Comparison of ENCODE assay signal across 21 mouse cellular contexts in genomic region chr12:107617212-107617994, GRCm38 (mm10).
DNase-seq lines count a peak whose midpoint lies in the region; ATAC-seq lines count a peak whose summit lies in the region.
"Had no signal": no experiment of that assay in that cellular context is flagged by ENCODE, and none has a peak within 500 bp of the region (broad histone marks: within the 10 kb centered on the region; RNA-seq: fewer than 3 reads in every experiment).

No protein-coding gene starts in this region.

- no peaks in the 10 kb centered on the region for H3K9me3 ChIP-seq in forebrain, embryonic 14.5 days (replicated peaks; ENCODE audit: control insufficient read depth, low read length)
- no peaks in the 10 kb centered on the region for H3K9me3 ChIP-seq in forebrain, embryonic 16.5 days (ENCODE audit: control insufficient read depth, low read length)
- H3K9me3 ChIP-seq in midbrain, embryonic 11.5 days (ENCODE audit: control insufficient read depth, low read length), result no peaks in the 10 kb centered on the region
- H3K9me3 ChIP-seq in midbrain, embryonic 16.5 days (replicated peaks; ENCODE audit: control insufficient read depth, low read length, poor library complexity, severe bottlenecking), result no peaks in the 10 kb centered on the region
- H3K9me3 ChIP-seq in midbrain, embryonic 13.5 days, result no peaks in the 10 kb centered on the region
- no peaks in the 10 kb centered on the region for H3K9me3 ChIP-seq in stomach, embryonic 15.5 days
- H3K9me3 ChIP-seq: forebrain, embryonic 12.5 days; heart, embryonic 15.5 days; hindbrain, embryonic 10.5 days had no signal

- 0 out of 2 replicates have a peak overlapping the region, but pooled peaks have one; percentile 27 for H3K27ac ChIP-seq in forebrain, embryonic 14.5 days (ENCODE audit: low read depth, low read length)
- H3K27ac ChIP-seq in forebrain, embryonic 16.5 days (ENCODE audit: low read length), result no peak overlapping the region
- no peak overlapping the region for H3K27ac ChIP-seq in midbrain, embryonic 11.5 days (ENCODE audit: low read depth, low read length)
- H3K27ac ChIP-seq in midbrain, embryonic 16.5 days (ENCODE audit: low read length), result no peak overlapping the region
- 0 out of 2 replicates have a peak overlapping the region, but pooled peaks have one; percentile 15 for H3K27ac ChIP-seq in midbrain, embryonic 13.5 days
- H3K27ac ChIP-seq in stomach, embryonic 15.5 days, result peak overlapping the region; percentile 51; the same call in 1 of the 2 replicates
- H3K27ac ChIP-seq: forebrain, embryonic 12.5 days; heart, adult 2 months; heart, embryonic 15.5 days; hindbrain, embryonic 10.5 days; hindbrain, embryonic 14.5 days had no signal

- no peaks in the 10 kb centered on the region for H3K27me3 ChIP-seq in forebrain, embryonic 14.5 days (replicated peaks; ENCODE audit: control insufficient read depth, insufficient read depth, low read length)
- H3K27me3 ChIP-seq in forebrain, embryonic 16.5 days (replicated peaks; ENCODE audit: control insufficient read depth, insufficient read depth, low read length), result no peaks in the 10 kb centered on the region
- H3K27me3 ChIP-seq in midbrain, embryonic 11.5 days (ENCODE audit: control insufficient read depth, insufficient read depth, low read length), result no peaks in the 10 kb centered on the region
- H3K27me3 ChIP-seq in midbrain, embryonic 16.5 days (ENCODE audit: control insufficient read depth, insufficient read depth, low read depth, low read length), result no peaks in the 10 kb centered on the region
- no peaks in the 10 kb centered on the region for H3K27me3 ChIP-seq in midbrain, embryonic 13.5 days
- H3K27me3 ChIP-seq in stomach, embryonic 15.5 days (replicated peaks), result no peaks in the 10 kb centered on the region
- H3K27me3 ChIP-seq: CH12.LX; forebrain, embryonic 12.5 days; heart, embryonic 15.5 days; Patski had no signal

- 72% methylated on average over 16 of the region's 16 CpGs for WGBS in forebrain, embryonic 14.5 days
- WGBS in forebrain, embryonic 16.5 days, result 70% methylated on average over 16 of the region's 16 CpGs
- WGBS in midbrain, embryonic 11.5 days, result 79% methylated on average over 16 of the region's 16 CpGs
- WGBS in midbrain, embryonic 16.5 days, result 61% methylated on average over 16 of the region's 16 CpGs
- WGBS in midbrain, embryonic 13.5 days, result 67% methylated on average over 16 of the region's 16 CpGs
- WGBS in stomach, embryonic 15.5 days, result 70% methylated on average over 16 of the region's 16 CpGs

- H3K4me2 ChIP-seq in forebrain, embryonic 14.5 days (ENCODE audit: low read length), result no peak overlapping the region
- no peak overlapping the region for H3K4me2 ChIP-seq in forebrain, embryonic 16.5 days (ENCODE audit: low read length)
- H3K4me2 ChIP-seq in midbrain, embryonic 11.5 days, result no peak overlapping the region
- H3K4me2 ChIP-seq in midbrain, embryonic 16.5 days (ENCODE audit: low read length), result no peak overlapping the region
- no peak overlapping the region for H3K4me2 ChIP-seq in midbrain, embryonic 13.5 days (replicated peaks)
- no peak overlapping the region for H3K4me2 ChIP-seq in stomach, embryonic 15.5 days
- H3K4me2 ChIP-seq: forebrain, embryonic 12.5 days; heart, embryonic 11.5 days; heart, embryonic 15.5 days; hindbrain, embryonic 14.5 days had no signal

- H3K9ac ChIP-seq in forebrain, embryonic 14.5 days (ENCODE audit: low read length), result no peak overlapping the region
- H3K9ac ChIP-seq in forebrain, embryonic 16.5 days (replicated peaks; ENCODE audit: low read depth, low read length), result no peak overlapping the region
- H3K9ac ChIP-seq in midbrain, embryonic 11.5 days (ENCODE audit: low read length), result no peak overlapping the region
- H3K9ac ChIP-seq in midbrain, embryonic 16.5 days (ENCODE audit: low read depth, low read length), result no peak overlapping the region
- H3K9ac ChIP-seq in midbrain, embryonic 13.5 days (replicated peaks), result no peak overlapping the region
- no peak overlapping the region for H3K9ac ChIP-seq in stomach, embryonic 15.5 days
- H3K9ac ChIP-seq: forebrain, embryonic 12.5 days; heart, embryonic 15.5 days; hindbrain, embryonic 14.5 days had no signal

- no peak overlapping the region for H3K4me3 ChIP-seq in forebrain, embryonic 14.5 days (ENCODE audit: low read depth, low read length)
- H3K4me3 ChIP-seq in forebrain, embryonic 16.5 days (replicated peaks; ENCODE audit: low read length), result no peak overlapping the region
- no peak overlapping the region for H3K4me3 ChIP-seq in midbrain, embryonic 11.5 days (ENCODE audit: low read depth, low read length)
- no peak overlapping the region for H3K4me3 ChIP-seq in midbrain, embryonic 16.5 days (ENCODE audit: low read depth, low read length)
- no peak overlapping the region for H3K4me3 ChIP-seq in midbrain, embryonic 13.5 days (replicated peaks)
- H3K4me3 ChIP-seq in stomach, embryonic 15.5 days (replicated peaks), result no peak overlapping the region
- H3K4me3 ChIP-seq: forebrain, embryonic 12.5 days; heart, adult 2 months; heart, embryonic 15.5 days; hindbrain, embryonic 10.5 days had no signal

- DNase-seq in forebrain, embryonic 14.5 days (ENCODE audit: low spot score), result no peak
- peak; percentile 84 for DNase-seq in midbrain, embryonic 11.5 days (ENCODE audit: low spot score, missing footprints)
- no peak for DNase-seq in cerebellum, adult 11 months
- no peak for DNase-seq in spleen, postnatal 36 days (ENCODE audit: low spot score in 2 of 2)
- DNase-seq: adrenal gland, adult 2 months; adrenal gland, postnatal 25 days; cerebellum, adult 2 months; cerebellum, postnatal 10 days; gastrocnemius, postnatal 10 days; heart, adult 2 months had no signal

- H3K36me3 ChIP-seq in forebrain, embryonic 14.5 days (ENCODE audit: control insufficient read depth, insufficient read depth, low read length), result no peaks in the 10 kb centered on the region
- no peaks in the 10 kb centered on the region for H3K36me3 ChIP-seq in forebrain, embryonic 16.5 days (ENCODE audit: control insufficient read depth, insufficient read depth)
- no peaks in the 10 kb centered on the region for H3K36me3 ChIP-seq in midbrain, embryonic 11.5 days (ENCODE audit: control insufficient read depth, insufficient read depth, low read length)
- no peaks in the 10 kb centered on the region for H3K36me3 ChIP-seq in midbrain, embryonic 16.5 days (ENCODE audit: control insufficient read depth, insufficient read depth, low read length)
- H3K36me3 ChIP-seq in midbrain, embryonic 13.5 days, result no peaks in the 10 kb centered on the region
- no peaks in the 10 kb centered on the region for H3K36me3 ChIP-seq in stomach, embryonic 15.5 days
- H3K36me3 ChIP-seq: forebrain, embryonic 12.5 days; heart, embryonic 15.5 days; hindbrain, embryonic 10.5 days had no signal

- no peak for ATAC-seq in forebrain, embryonic 14.5 days
- no peak for ATAC-seq in forebrain, embryonic 16.5 days
- ATAC-seq in midbrain, embryonic 11.5 days (ENCODE audit: low FRiP score), result no peak
- no peak for ATAC-seq in midbrain, embryonic 16.5 days
- no peak; the same call in 1 of the 2 replicates for ATAC-seq in midbrain, embryonic 13.5 days
- no peak for ATAC-seq in stomach, embryonic 15.5 days (ENCODE audit: insufficient read depth, low FRiP score, low read depth)
- ATAC-seq: Patski had no signal

- no peaks in the 10 kb centered on the region for H3K4me1 ChIP-seq in forebrain, embryonic 14.5 days (ENCODE audit: control insufficient read depth, insufficient read depth, low read length)
- no peaks in the 10 kb centered on the region for H3K4me1 ChIP-seq in forebrain, embryonic 16.5 days (replicated peaks; ENCODE audit: control insufficient read depth, insufficient read depth, low read length)
- no peaks in the 10 kb centered on the region for H3K4me1 ChIP-seq in midbrain, embryonic 11.5 days (ENCODE audit: control insufficient read depth, insufficient read depth, low read length)
- no peaks in the 10 kb centered on the region for H3K4me1 ChIP-seq in midbrain, embryonic 16.5 days (ENCODE audit: control insufficient read depth, insufficient read depth, low read length)
- peaks cover 8% of the 10 kb centered on the region; the same call in 1 of the 2 replicates for H3K4me1 ChIP-seq in midbrain, embryonic 13.5 days (replicated peaks)
- no peaks in the 10 kb centered on the region for H3K4me1 ChIP-seq in stomach, embryonic 15.5 days
- H3K4me1 ChIP-seq: heart, embryonic 15.5 days; hindbrain, embryonic 10.5 days had no signal

Comparison
In these comparisons a context has a peak if more than half of its experiments do, and no peak if none do; other contexts are left out.
1. H3K27ac ChIP-seq: peak in forebrain, embryonic 14.5 days (single experiment), midbrain, embryonic 13.5 days (single experiment) and stomach, embryonic 15.5 days (single experiment); none in forebrain, embryonic 16.5 days (single experiment), midbrain, embryonic 11.5 days (single experiment) and midbrain, embryonic 16.5 days (single experiment).